Mouse (Mus musculus): ENCODE measurements around the gene Anapc5. TPM values are rescaled to one million over a fixed set of nuclear protein-coding genes. Genes with fewer than 3 reads are reported as not detected.
A peak's percentile ranks its signal among the peaks of the same experiment; 100 is the strongest.

Gene Anapc5
- total RNA-seq, 2 experiments from 2014 or later: 222 to 229 TPM

- DNase-seq (ENCODE audit: extremely low spot score in 1 of 2, low spot score in 2 of 2): peak; percentile 80
- intact Hi-C loops (cut with DNase I): no loop called here
- H3K4me3 ChIP-seq: no peak overlapping the region
- no peak for TF ChIP-seq CTCF (IDR thresholded peaks at IDR 0.05)
- peak overlapping the region; percentile 77 for H3K27ac ChIP-seq
These were observed 22.4 kb downstream of the Anapc5 start for GRCm38 (mm10) chr5:122798557-122799378.

- no peak overlapping the region for H3K4me3 ChIP-seq
- intact Hi-C loops (cut with DNase I): no loop called here
- H3K27ac ChIP-seq: no peak overlapping the region
- DNase-seq (ENCODE audit: extremely low spot score in 1 of 2, low spot score in 2 of 2): no peak
- no peak for TF ChIP-seq CTCF (IDR thresholded peaks at IDR 0.05)
These were observed 23.3 kb downstream of the Anapc5 start for GRCm38 (mm10) chr5:122797866-122798265.

- intact Hi-C loops (cut with DNase I): no loop called here
- H3K27ac ChIP-seq: no peak overlapping the region
- no peak for TF ChIP-seq CTCF (IDR thresholded peaks at IDR 0.05)
- H3K4me3 ChIP-seq: no peak overlapping the region
- DNase-seq (ENCODE audit: extremely low spot score in 1 of 2, low spot score in 2 of 2): no peak
These were observed 32.4 kb downstream of the Anapc5 start for GRCm38 (mm10) chr5:122788696-122789095.

GRCm38 (mm10) chr5:122786035-122786819, 34.9 kb downstream of the Anapc5 start:
- TF ChIP-seq CTCF (IDR thresholded peaks at IDR 0.05): no peak; the same call in 1 of the 2 replicates
- intact Hi-C loops (cut with DNase I): no loop called here
- Histone ChIP-seq H3K27ac (peak overlapping the region; percentile 80), H3K4me3 (no peak overlapping the region)
- no peak for DNase-seq (ENCODE audit: extremely low spot score in 1 of 2, low spot score in 2 of 2)

- intact Hi-C loops (cut with DNase I): no loop called here
- peak in 1 of 2 experiments; percentile 37 for DNase-seq (ENCODE audit: extremely low spot score in 1 of 2, low spot score in 2 of 2)
- TF ChIP-seq CTCF (IDR thresholded peaks at IDR 0.05): no peak
- Histone ChIP-seq H3K27ac (no peak overlapping the region; the same call in 1 of the 2 replicates), H3K4me3 (no peak overlapping the region)
These were observed 37.3 kb downstream of the Anapc5 start for GRCm38 (mm10) chr5:122783726-122784406.

GRCm38 (mm10) chr5:122782066-122782465, 39.1 kb downstream of the Anapc5 start:
- no peak overlapping the region for H3K4me3 ChIP-seq
- intact Hi-C loops (cut with DNase I): no loop called here
- DNase-seq (ENCODE audit: extremely low spot score in 1 of 2, low spot score in 2 of 2): no peak

GRCm38 (mm10) chr5:122780791-122781432, 40.2 kb downstream of the Anapc5 start:
- H3K4me3 ChIP-seq: no peak overlapping the region
- TF ChIP-seq CTCF (IDR thresholded peaks at IDR 0.05): no peak; the same call in 1 of the 2 replicates
- no peak for DNase-seq (ENCODE audit: extremely low spot score in 1 of 2, low spot score in 2 of 2)
- no peak overlapping the region for H3K27ac ChIP-seq
- intact Hi-C loops (cut with DNase I): no loop called here

More at GRCm38 (mm10) chr5:122782066-122782465, 39.1 kb downstream of the Anapc5 start:
- no peak overlapping the region for H3K27ac ChIP-seq
- no peak for TF ChIP-seq CTCF (IDR thresholded peaks at IDR 0.05)

GRCm38 (mm10) chr5:122779277-122779834, 41.8 kb downstream of the Anapc5 start, which contains the start of gene Camkk2:
Camkk2 (minus strand) TSS chr5:122779409.
- peak within 1 kb of the TSS; percentile 91 for H3K4me3 ChIP-seq
- peak within 1 kb of the TSS; percentile 94 for H3K27ac ChIP-seq
- DNase-seq (ENCODE audit: extremely low spot score in 1 of 2, low spot score in 2 of 2): peak; percentile 86 to 88
- TF ChIP-seq CTCF (IDR thresholded peaks at IDR 0.05): no peak
- intact Hi-C loops (cut with DNase I): loop anchor here (5.0 kb wide), 2 partner anchors 127 to 277 kb away; partner anchors contain the start of gene Atp2a2

- H3K27ac ChIP-seq: peak overlapping the region; percentile 92
- DNase-seq (ENCODE audit: extremely low spot score in 1 of 2, low spot score in 2 of 2): peak; percentile 34 to 55
- no peak for TF ChIP-seq CTCF (IDR thresholded peaks at IDR 0.05)
- intact Hi-C loops (cut with DNase I): loop anchor here (5.0 kb wide), 2 partner anchors 126 to 276 kb away; partner anchors contain the start of gene Atp2a2
- peak overlapping the region; percentile 91 for H3K4me3 ChIP-seq
These were observed 42.6 kb downstream of the Anapc5 start for GRCm38 (mm10) chr5:122778231-122779226.
